Mouse (Mus musculus) intestine, embryonic 15.5 days (tissue): ENCODE results near the gene Hcrtr1. TPM values are rescaled to one million over a fixed set of nuclear protein-coding genes. Genes with fewer than 3 reads are reported as not detected.

Source experiments
- ATAC-seq: fragments of 200-750 bp; cut with Nextera tagmentation; 2 replicates; pipeline ENCODE4 v1.8.0; 2017; ENCODE audit warnings: moderate TSS enrichment, moderate library complexity
- H3K27ac ChIP-seq: fragments of 300-500 bp; sonication (generic); 2 replicates; pipeline ENCODE4 v1.5.1; 2015; ENCODE audit warnings: mild to moderate bottlenecking, inconsistent platforms
- H3K27me3 ChIP-seq: fragments of 300-500 bp; sonication (generic); replicated peaks from 2 replicates; pipeline ENCODE4 v1.6.1; 2015; ENCODE audit warnings: inconsistent platforms
- H3K36me3 ChIP-seq: fragments of 300-500 bp; sonication (generic); 2 replicates; pipeline ENCODE4 v1.6.1; 2015; ENCODE audit warnings: inconsistent platforms
- H3K4me1 ChIP-seq: fragments of 300-500 bp; sonication (generic); replicated peaks from 2 replicates; pipeline ENCODE4 v1.6.1; 2015; ENCODE audit warnings: inconsistent platforms
- H3K4me2 ChIP-seq: fragments of 300-500 bp; sonication (generic); replicated peaks from 2 replicates; pipeline ENCODE4 v1.6.1; 2015; ENCODE audit warnings: mild to moderate bottlenecking, inconsistent platforms
- H3K4me3 ChIP-seq: fragments of 300-500 bp; sonication (generic); replicated peaks from 2 replicates; pipeline ENCODE4 v1.5.1; 2015; ENCODE audit warnings: inconsistent platforms
- H3K9ac ChIP-seq: fragments of 300-500 bp; sonication (generic); 2 replicates; pipeline ENCODE4 v1.6.1; 2015; ENCODE audit warnings: inconsistent platforms
- H3K9me3 ChIP-seq: fragments of 300-500 bp; sonication (generic); 2 replicates; pipeline ENCODE4 v1.6.1; 2016; ENCODE audit warnings: inconsistent platforms
- WGBS: fragments of 180-500 bp; shearing (Covaris S2); methylation state at CpG from one replicate; pipeline ENCODE4 v1.1.7; 2015; 5-methylcytosine and 5-hydroxymethylcytosine counted together
- polyA plus RNA-seq: library from polyadenylated mRNA; unstranded; fragments of >200 nt; fragmentation: Nextera tagmentation; extraction: Ambion mirVana; gene quantifications from 2 replicates; pipeline ENCODE4 v1.2.1, GENCODE M21; 2015

The Hcrtr1 gene
- polyA plus RNA-seq, 1 experiment from 2014 or later: 0.24 TPM

DNA sequence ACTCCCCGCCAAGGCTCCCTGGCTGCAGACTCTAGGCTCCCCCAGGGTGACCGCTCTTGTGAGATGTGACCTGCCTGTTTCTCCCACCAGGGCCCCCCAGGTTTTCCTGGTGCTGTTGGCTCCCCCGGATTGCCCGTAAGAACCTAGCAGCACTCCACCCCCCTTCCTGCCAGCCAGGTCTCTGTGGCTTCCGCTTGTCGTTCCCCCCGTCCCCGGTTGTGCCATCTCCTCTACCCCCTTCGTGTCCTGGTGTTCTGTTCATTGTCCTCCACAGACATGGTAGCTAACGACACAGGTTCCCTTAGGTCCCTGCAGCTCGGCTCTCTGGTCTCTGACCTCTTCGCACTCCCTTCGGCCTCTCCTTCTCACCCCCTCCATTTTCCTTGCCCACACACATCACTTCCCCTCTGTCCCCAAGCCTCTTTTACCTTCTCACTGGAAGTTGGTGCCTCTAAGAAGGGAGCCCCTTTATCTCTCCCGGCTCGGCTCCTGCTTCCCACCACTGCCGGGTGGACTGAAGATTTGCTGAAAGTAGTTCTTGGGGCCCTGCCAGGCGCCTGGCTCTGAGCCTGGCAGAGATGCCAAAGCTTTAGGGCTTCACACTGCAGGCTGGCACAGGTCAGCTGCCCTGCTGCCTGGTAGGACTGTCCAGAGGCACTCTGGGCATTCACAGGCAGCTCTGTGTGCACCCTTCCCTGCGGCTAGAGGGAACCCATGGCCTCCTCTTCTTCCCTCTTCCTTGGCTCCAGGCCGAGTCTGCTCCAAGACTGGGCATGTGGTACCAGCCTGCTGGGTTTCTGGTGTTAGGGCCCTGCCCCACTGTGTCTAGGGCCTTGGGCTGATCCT lies 57.6 kb downstream of the Hcrtr1 start:
- Histone ChIP-seq H3K27ac (no peak overlapping the region), H3K4me1 (no peaks in the 10 kb centered on the region), H3K36me3 (no peaks in the 10 kb centered on the region), H3K9me3 (no peaks in the 10 kb centered on the region), H3K4me3 (no peak overlapping the region), H3K4me2 (no peak overlapping the region), H3K27me3 (peaks cover 7% of the 10 kb centered on the region; the same call in 1 of the 2 replicates), H3K9ac (no peak overlapping the region)
- 75% methylated on average over 19 of the region's 19 CpGs for WGBS
- ATAC-seq: no peak

Other genes starting within 250 kb of the Hcrtr1 start
- 0.09 TPM in 1 of 2 replicates, not detected in the other for gene Spocd1, start 210.1 kb downstream of the Hcrtr1 start, polyA plus RNA-seq
- gene Adgrb2, start 154.5 kb downstream of the Hcrtr1 start, polyA plus RNA-seq: 2.2 and 2.6 TPM in 2 replicates
- 60.0 and 63.0 TPM in 2 replicates for gene Col16a1, start 91.5 kb downstream of the Hcrtr1 start, polyA plus RNA-seq
- 67.0 and 76.6 TPM in 2 replicates for gene Pef1, start 36.8 kb downstream of the Hcrtr1 start, polyA plus RNA-seq
- gene Tinagl1, start 35.8 kb upstream of the Hcrtr1 start, polyA plus RNA-seq: 65.6 and 72.9 TPM in 2 replicates
- gene Gm853, start 83.0 kb upstream of the Hcrtr1 start, polyA plus RNA-seq: not detected in 2 replicates
- 20.0 and 21.0 TPM in 2 replicates for gene Serinc2, start 139.8 kb upstream of the Hcrtr1 start, polyA plus RNA-seq
- 5.4 and 6.1 TPM in 2 replicates for gene Fabp3, start 169.2 kb upstream of the Hcrtr1 start, polyA plus RNA-seq
- not detected in 2 replicates for gene Gm10570, start 169.3 kb upstream of the Hcrtr1 start, polyA plus RNA-seq
- gene Zcchc17, start 220.6 kb upstream of the Hcrtr1 start, polyA plus RNA-seq: 60.8 and 66.4 TPM in 2 replicates
- 132 and 139 TPM in 2 replicates for gene Snrnp40, start 220.8 kb upstream of the Hcrtr1 start, polyA plus RNA-seq